Mouse (Mus musculus) macrophage (primary cell): ENCODE measurements around the gene Gcg. TPM values are rescaled to one million over a fixed set of nuclear protein-coding genes. Genes with fewer than 3 reads are reported as not detected.

Source experiments
- H3K27ac ChIP-seq: fragments of 350-480 bp; formaldehyde crosslinking; 2 replicates; pipeline ENCODE4 v1.9.0; 2021
- H3K36me3 ChIP-seq: fragments of 350-480 bp; formaldehyde crosslinking; 2 replicates; pipeline ENCODE4 v1.9.0; 2021; ENCODE audit errors: inconsistent target
- H3K4me3 ChIP-seq: fragments of 350-480 bp; formaldehyde crosslinking; 2 replicates; pipeline ENCODE4 v1.9.0; 2021; ENCODE audit errors: inconsistent target
- H3K79me2 ChIP-seq: fragments of 350-480 bp; formaldehyde crosslinking; 2 replicates; pipeline ENCODE4 v1.9.0; 2021; ENCODE audit errors: inconsistent target
- WGBS: methylation state at CpG from one replicate; pipeline ENCODE4 v1.1.7; 2026; ENCODE audit warnings: inconsistent platforms; ENCODE audit not compliant: missing documents; 5-methylcytosine and 5-hydroxymethylcytosine counted together
- polyA plus RNA-seq: library from polyadenylated mRNA; stranded (reverse); fragments of 250-400 nt; gene quantifications from 3 replicates; pipeline ENCODE4 v1.2.4, GENCODE M21; 2018; ENCODE audit warnings: inconsistent platforms

Gene Gcg
- polyA plus RNA-seq, 1 experiment from 2014 or later, result not detected

GRCm38 (mm10) chr2:62484906-62485305 is 1.5 kb upstream of the Gcg start:
- WGBS, result 96% methylated on average over 3 of the region's 3 CpGs
- H3K36me3 ChIP-seq, result no peaks in the 10 kb centered on the region
- no peak overlapping the region for H3K4me3 ChIP-seq
- no peaks in the 10 kb centered on the region for H3K79me2 ChIP-seq
- H3K27ac ChIP-seq, result no peak overlapping the region

GRCm38 (mm10) chr2:62480285-62481198 is 2.9 kb downstream of the Gcg start:
- Histone ChIP-seq H3K36me3 (no peaks in the 10 kb centered on the region), H3K4me3 (no peak overlapping the region), H3K79me2 (no peaks in the 10 kb centered on the region), H3K27ac (no peak overlapping the region)
- 84% methylated on average over 9 of the region's 9 CpGs for WGBS

GRCm38 (mm10) chr2:62469551-62469950 is 13.9 kb downstream of the Gcg start:
- no peak overlapping the region for H3K4me3 ChIP-seq
- 93% methylated on average over 9 of the region's 9 CpGs for WGBS

GRCm38 (mm10) chr2:62463287-62463686 is 20.2 kb downstream of the Gcg start:
- H3K79me2 ChIP-seq, result no peaks in the 10 kb centered on the region
- H3K36me3 ChIP-seq, result no peaks in the 10 kb centered on the region
- WGBS, result 90% methylated on average over 2 of the region's 2 CpGs
- H3K27ac ChIP-seq, result no peak overlapping the region
- no peak overlapping the region for H3K4me3 ChIP-seq

More at GRCm38 (mm10) chr2:62469551-62469950, 13.9 kb downstream of the Gcg start:
- Histone ChIP-seq H3K27ac (no peak overlapping the region), H3K36me3 (no peaks in the 10 kb centered on the region), H3K79me2 (no peaks in the 10 kb centered on the region)

DNA sequence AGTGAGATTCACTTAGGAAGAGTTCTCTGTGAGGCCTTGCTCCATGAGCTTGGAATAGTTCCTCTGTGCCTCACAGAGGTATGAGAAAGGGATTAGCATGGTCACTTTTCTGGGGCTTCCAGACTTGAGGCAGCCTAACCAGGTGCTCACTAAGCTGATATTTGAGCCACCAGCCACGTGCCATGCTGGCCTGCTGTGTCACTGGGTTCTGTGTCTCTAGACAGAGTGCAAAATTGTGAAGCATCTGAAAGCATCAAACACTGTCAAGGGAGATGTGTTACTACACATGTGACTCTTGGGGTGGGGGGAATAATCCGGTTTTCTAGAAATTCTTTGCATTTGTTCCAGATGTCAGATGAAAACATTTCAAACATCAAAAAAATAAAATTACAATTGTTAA is 21.3 kb downstream of the Gcg start:
- Histone ChIP-seq H3K79me2 (no peaks in the 10 kb centered on the region), H3K36me3 (no peaks in the 10 kb centered on the region), H3K27ac (no peak overlapping the region), H3K4me3 (no peak overlapping the region)
- WGBS, result 89% methylated on average over 2 of the region's 2 CpGs

DNA sequence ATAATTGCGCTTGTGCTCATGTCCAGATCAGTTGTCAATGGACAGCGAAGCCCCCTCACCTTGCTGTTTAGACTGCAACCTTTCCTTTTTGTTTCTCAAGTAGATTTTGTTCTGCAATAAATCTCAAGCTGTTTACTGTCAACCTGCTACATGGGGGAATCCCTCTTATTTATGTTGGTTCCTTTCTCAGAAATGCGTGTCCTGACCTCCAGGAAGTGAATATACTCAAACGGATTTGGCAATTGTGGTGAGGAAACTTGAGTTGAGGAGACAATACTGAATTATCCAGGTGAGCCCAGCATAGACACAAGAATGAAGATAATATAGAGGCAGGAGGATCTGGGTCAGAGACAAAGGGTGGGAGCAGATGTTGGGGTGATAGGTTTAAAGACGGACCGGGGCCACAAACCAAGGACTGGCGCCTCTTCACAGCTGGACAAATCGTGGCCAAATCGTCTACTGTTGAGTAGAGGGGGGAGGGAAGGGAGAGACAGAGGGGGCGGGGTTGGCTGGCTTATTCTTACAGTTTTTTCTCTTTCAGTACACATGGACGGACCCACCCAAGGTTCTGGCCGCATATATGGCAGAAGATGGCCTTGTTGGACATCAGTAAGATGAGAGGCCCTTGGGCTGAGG is 22.5 kb downstream of the Gcg start:
- Histone ChIP-seq H3K36me3 (no peaks in the 10 kb centered on the region), H3K27ac (no peak overlapping the region), H3K4me3 (no peak overlapping the region), H3K79me2 (no peaks in the 10 kb centered on the region)
- 66% methylated on average over 12 of the region's 12 CpGs for WGBS

GRCm38 (mm10) chr2:62460231-62460710 is 23.2 kb downstream of the Gcg start:
- H3K27ac ChIP-seq, result 0 out of 2 replicates have a peak overlapping the region, but pooled peaks have one; percentile 27
- H3K79me2 ChIP-seq, result no peaks in the 10 kb centered on the region
- H3K36me3 ChIP-seq, result no peaks in the 10 kb centered on the region
- no peak overlapping the region for H3K4me3 ChIP-seq
- WGBS, result 2% methylated on average over 7 of the region's 7 CpGs

DNA sequence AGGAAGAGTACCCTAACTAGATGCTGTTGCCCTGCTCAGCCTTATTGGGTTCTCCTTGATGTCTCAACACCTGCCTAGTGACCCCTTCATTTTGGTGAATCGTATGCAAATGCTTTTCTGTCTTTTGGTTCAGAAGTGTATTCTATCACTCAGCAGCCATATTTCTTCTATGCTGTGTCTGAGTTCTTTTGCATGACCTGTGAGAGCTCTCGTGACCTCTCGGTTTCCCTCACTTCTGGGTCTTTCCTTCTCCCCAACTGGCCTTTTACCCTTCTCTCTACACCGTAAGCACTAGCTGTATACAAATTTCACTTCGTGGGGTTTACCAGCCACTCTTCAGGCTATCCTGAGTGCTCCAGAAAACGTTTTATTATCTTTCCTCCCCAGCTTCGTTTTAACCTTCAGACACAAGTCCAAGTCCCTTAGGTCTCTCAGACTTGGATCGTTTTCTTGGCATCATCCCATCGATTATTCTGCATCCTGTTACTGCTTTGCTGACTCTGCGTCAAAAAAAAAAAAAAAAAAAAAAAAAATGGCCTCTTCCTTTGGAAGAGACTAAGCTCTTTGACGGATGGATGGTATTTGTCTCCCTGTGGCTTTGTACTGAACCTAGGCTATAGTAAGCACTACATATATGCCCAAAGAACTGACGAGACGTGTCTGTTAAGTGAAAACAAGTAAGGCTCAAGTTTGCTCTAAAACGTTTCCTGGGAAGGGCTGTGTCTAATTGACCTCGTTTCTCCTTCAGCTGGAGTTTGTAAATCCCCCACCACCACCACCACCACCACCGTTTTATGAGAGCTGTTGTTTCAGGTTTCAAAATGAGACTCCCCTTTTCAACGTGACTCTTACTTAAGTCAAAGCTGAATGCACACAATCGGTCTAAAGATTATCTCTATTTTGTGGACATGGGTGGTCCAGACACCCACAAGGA is 23.9 kb downstream of the Gcg start:
- Histone ChIP-seq H3K4me3 (no peak overlapping the region), H3K36me3 (no peaks in the 10 kb centered on the region), H3K27ac (0 out of 2 replicates have a peak overlapping the region, but pooled peaks have one; percentile 27), H3K79me2 (no peaks in the 10 kb centered on the region)
- WGBS, result 64% methylated on average over 18 of the region's 18 CpGs

DNA sequence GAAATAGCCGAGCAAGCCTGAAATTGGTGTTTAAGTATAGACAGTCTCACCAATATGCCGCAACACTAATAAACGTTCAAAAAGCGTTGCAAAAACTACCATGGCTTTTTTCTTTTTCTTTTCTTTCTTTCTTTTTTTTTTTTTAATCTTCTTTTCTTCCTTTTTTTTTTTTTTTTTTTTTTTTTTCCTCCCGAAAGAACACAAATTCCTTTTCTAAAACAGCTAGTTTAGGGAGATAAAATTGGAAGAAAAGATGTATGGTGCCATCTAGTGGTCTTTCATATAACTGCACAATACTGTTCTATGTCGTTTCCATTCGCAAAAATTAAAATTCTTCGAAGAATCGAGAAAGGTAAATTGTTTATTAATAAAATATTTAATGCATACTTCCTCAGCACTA is 25.4 kb downstream of the Gcg start:
- H3K4me3 ChIP-seq, result no peak overlapping the region
- H3K27ac ChIP-seq, result no peak overlapping the region
- no peaks in the 10 kb centered on the region for H3K79me2 ChIP-seq
- WGBS, result 32% methylated on average over 7 of the region's 9 CpGs
- H3K36me3 ChIP-seq, result no peaks in the 10 kb centered on the region

GRCm38 (mm10) chr2:62454991-62455390 is 28.5 kb downstream of the Gcg start:
- H3K79me2 ChIP-seq, result no peaks in the 10 kb centered on the region
- H3K27ac ChIP-seq, result no peak overlapping the region
- H3K4me3 ChIP-seq, result no peak overlapping the region
- 85% methylated on average over 9 of the region's 11 CpGs for WGBS
- no peaks in the 10 kb centered on the region for H3K36me3 ChIP-seq

- Histone ChIP-seq H3K36me3 (no peaks in the 10 kb centered on the region), H3K27ac (no peak overlapping the region), H3K79me2 (no peaks in the 10 kb centered on the region), H3K4me3 (no peak overlapping the region)
- WGBS, result 90% methylated on average over 6 of the region's 6 CpGs
Measured at GRCm38 (mm10) chr2:62454033-62454432, 29.4 kb downstream of the Gcg start.

GRCm38 (mm10) chr2:62450364-62450763 is 33.1 kb downstream of the Gcg start:
- 93% methylated on average over 6 of the region's 6 CpGs for WGBS
- Histone ChIP-seq H3K4me3 (no peak overlapping the region), H3K36me3 (no peaks in the 10 kb centered on the region), H3K79me2 (no peaks in the 10 kb centered on the region), H3K27ac (no peak overlapping the region)

- WGBS, result 77% methylated on average over 5 of the region's 5 CpGs
- no peak overlapping the region for H3K4me3 ChIP-seq
- no peak overlapping the region for H3K27ac ChIP-seq
- no peaks in the 10 kb centered on the region for H3K79me2 ChIP-seq
- no peaks in the 10 kb centered on the region for H3K36me3 ChIP-seq
Measured at GRCm38 (mm10) chr2:62449692-62450346, 33.6 kb downstream of the Gcg start.
